Mouse (Mus musculus) thymus, postnatal 10 days (tissue): ENCODE results near the gene Armc12.

Experiments used
- DNase-seq, 2 experiments: peaks; one replicate each; pipeline ENCODE4 v3.0.0; 2021; ENCODE audit warnings: low spot score in 2 of 2

Gene Armc12

DNA sequence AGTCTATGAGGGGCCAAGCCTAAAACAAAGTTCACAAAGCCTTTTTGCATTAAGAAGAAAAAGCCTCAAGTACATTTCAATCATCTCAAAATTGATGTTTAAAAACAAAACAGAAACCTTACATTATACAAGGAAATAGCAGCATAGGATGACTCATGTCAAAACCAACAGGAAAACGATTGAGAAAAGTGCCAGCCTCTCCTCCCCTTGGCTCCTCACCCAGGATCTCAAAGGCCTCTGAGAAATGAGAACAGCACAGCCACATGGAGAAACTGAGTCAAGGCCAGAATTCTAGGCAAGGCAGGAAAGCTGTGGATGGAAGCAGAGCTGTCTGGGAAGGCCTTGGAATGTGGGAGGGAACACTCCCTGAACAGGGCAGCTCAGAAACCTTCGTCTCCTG lies 58.0 kb downstream of the Armc12 start:
- no peak for DNase-seq
